7 mouse cellular contexts compared by ENCODE assay signal in genomic region chr4:44402607-44403006, GRCm38 (mm10).
DNase-seq lines count a peak whose midpoint lies in the region; ATAC-seq and TF ChIP-seq lines count a peak whose summit lies in the region.

No protein-coding gene starts in this region.

- no peaks in the 10 kb centered on the region for H3K4me1 ChIP-seq in liver, postnatal 0 days (ENCODE audit: insufficient read depth)

- no peak overlapping the region for H3K4me3 ChIP-seq in left cerebral cortex, adult 2 months
- no peak overlapping the region for H3K4me3 ChIP-seq in liver, postnatal 0 days (ENCODE audit: low read depth, low read length)

- 5% methylated on average over 5 of the region's 5 CpGs for WGBS in liver, postnatal 0 days (ENCODE audit: insufficient replicate concordance)

- ATAC-seq in liver, postnatal 0 days: no peak

- intact Hi-C loops in left cerebral cortex, adult 2 months (cut with DNase I): no loop called here

- DNase-seq in left cerebral cortex, adult 2 months (ENCODE audit: extremely low spot score in 1 of 2, low spot score in 2 of 2): peak in 1 of 2 experiments; percentile 23
- DNase-seq in left cerebral cortex, adult 9 months (ENCODE audit: low spot score in 2 of 2): no peak
- peak; percentile 29 for DNase-seq in NIH3T3 (ENCODE audit: low read depth)
- peak; percentile 53 for DNase-seq in embryo, embryonic 11 days
- DNase-seq in liver, postnatal 0 days: peak; percentile 40
- DNase-seq in thymus, postnatal 25 days: peak; percentile 38
- DNase-seq in MN1 (ENCODE audit: low spot score): no peak

- TF ChIP-seq EP300 in liver, postnatal 0 days (IDR thresholded peaks at IDR 0.05; ENCODE audit: low read depth): no peak

- no peak overlapping the region for H3K27ac ChIP-seq in left cerebral cortex, adult 2 months
- H3K27ac ChIP-seq in liver, postnatal 0 days (ENCODE audit: low read depth): no peak overlapping the region

- H3K4me2 ChIP-seq in liver, postnatal 0 days (ENCODE audit: low read depth, low read length): no peak overlapping the region

- peaks cover 4% of the 10 kb centered on the region; the same call in 1 of the 2 replicates for H3K27me3 ChIP-seq in liver, postnatal 0 days (ENCODE audit: insufficient read depth, low read length)

- H3K9me3 ChIP-seq in liver, postnatal 0 days (ENCODE audit: low read length): no peaks in the 10 kb centered on the region

- TF ChIP-seq CTCF in left cerebral cortex, adult 2 months (IDR thresholded peaks at IDR 0.05): peak; percentile 70
- peak; percentile 69 for TF ChIP-seq CTCF in liver, postnatal 0 days (IDR thresholded peaks at IDR 0.05; ENCODE audit: low read depth)

- H3K36me3 ChIP-seq in liver, postnatal 0 days (replicated peaks; ENCODE audit: insufficient read depth, low read length): no peaks in the 10 kb centered on the region

- no peak overlapping the region for H3K9ac ChIP-seq in liver, postnatal 0 days (replicated peaks)

Comparison
In these comparisons a context has a peak if more than half of its experiments do, and no peak if none do; other contexts are left out.
1. DNase-seq: peak in NIH3T3 (single experiment), embryo, embryonic 11 days (single experiment), liver, postnatal 0 days (single experiment) and thymus, postnatal 25 days (single experiment); none in left cerebral cortex, adult 9 months (0 of 2) and MN1 (single experiment).